Mouse (Mus musculus) myocyte (in vitro differentiated cells): ENCODE measurements at regions not wholly inside any gene's neighbourhood (a gene's known extent, or its start where the extent isn't known, plus 50 kb on each side); places are given as distances from the start of the nearest gene placed in this dataset.

ENCODE experiments used
- H3K27me3 ChIP-seq: one replicate; pipeline ENCODE4 v1.6.1; 2011; ENCODE audit not compliant: control insufficient read depth, insufficient read depth, insufficient read length
- H3K36me3 ChIP-seq: one replicate; pipeline ENCODE4 v1.6.1; 2011; ENCODE audit not compliant: control insufficient read depth, insufficient read depth
- H3K4me2 ChIP-seq: one replicate; pipeline ENCODE4 v1.6.1; 2011; ENCODE audit warnings: low read depth, control low read depth
- H3K4me3 ChIP-seq: one replicate; pipeline ENCODE4 v1.5.1; 2011; ENCODE audit warnings: mild to moderate bottlenecking, control low read depth, moderate library complexity
- H3K79me2 ChIP-seq: one replicate; pipeline ENCODE4 v1.6.1; 2011; ENCODE audit not compliant: control insufficient read depth, insufficient read depth
- H3ac ChIP-seq: one replicate; pipeline ENCODE4 v1.6.1; 2011; ENCODE audit not compliant: control insufficient read depth, insufficient read length
- CEBPB ChIP-seq: IDR thresholded peaks from 2 replicates; pipeline ENCODE4 v1.6.1; 2011; ENCODE audit warnings: mild to moderate bottlenecking, moderate library complexity; ENCODE audit not compliant: poor library complexity, insufficient read depth, severe bottlenecking
- E2F4 ChIP-seq: IDR thresholded peaks from one replicate; pipeline ENCODE4 v1.6.1; 2011; ENCODE audit warnings: mild to moderate bottlenecking, control low read depth, moderate library complexity; ENCODE audit not compliant: insufficient read depth
- MAX ChIP-seq: IDR thresholded peaks from one replicate; pipeline ENCODE4 v1.6.1; 2011; ENCODE audit warnings: low read depth, mild to moderate bottlenecking, control low read depth
- MYOD1 ChIP-seq, 3 experiments: IDR thresholded peaks; one replicate each; pipeline ENCODE4 v1.6.1; 2011; ENCODE audit warnings: control low read depth in 2 of 3, low read depth in 2 of 3, mild to moderate bottlenecking in 2 of 3, moderate library complexity in 1 of 3; ENCODE audit not compliant: insufficient read length in 2 of 3, control insufficient read depth in 1 of 3
- MYOG ChIP-seq, 3 experiments: IDR thresholded peaks; one replicate each; pipeline ENCODE4 v1.6.1; 2011; ENCODE audit warnings: control low read depth in 2 of 3, low read depth in 2 of 3, mild to moderate bottlenecking in 2 of 3; ENCODE audit not compliant: insufficient read length in 2 of 3, control insufficient read depth in 1 of 3, insufficient read depth in 1 of 3
- POLR2A ChIP-seq: IDR thresholded peaks from one replicate; pipeline ENCODE4 v1.6.1; 2011; ENCODE audit warnings: low read depth, mild to moderate bottlenecking, control low read depth, moderate library complexity; ENCODE audit not compliant: insufficient read length
- POLR2AphosphoS2 ChIP-seq: IDR thresholded peaks from one replicate; pipeline ENCODE4 v1.6.1; 2011; ENCODE audit warnings: low read depth, control low read depth; ENCODE audit not compliant: insufficient read length
- REST ChIP-seq: IDR thresholded peaks from one replicate; pipeline ENCODE4 v1.6.1; 2011; ENCODE audit warnings: mild to moderate bottlenecking, control low read depth, moderate library complexity; ENCODE audit not compliant: insufficient read depth, insufficient read length
- SRF ChIP-seq: IDR thresholded peaks from one replicate; pipeline ENCODE4 v1.6.1; 2011; ENCODE audit warnings: low read depth; ENCODE audit not compliant: control insufficient read depth, insufficient read length
- TCF12 ChIP-seq: IDR thresholded peaks from one replicate; pipeline ENCODE4 v1.6.1; 2011; ENCODE audit warnings: mild to moderate bottlenecking, control low read depth; ENCODE audit not compliant: poor library complexity, insufficient read depth, severe bottlenecking
- TCF3 ChIP-seq: IDR thresholded peaks from one replicate; pipeline ENCODE4 v1.6.1; 2011; ENCODE audit warnings: low read depth, control low read depth; ENCODE audit not compliant: insufficient read length
- USF1 ChIP-seq: IDR thresholded peaks from one replicate; pipeline ENCODE4 v1.6.1; 2011; ENCODE audit warnings: low read depth, mild to moderate bottlenecking, control low read depth, moderate library complexity

GRCm38 (mm10) chr13:107664197-107664596, 380.0 kb upstream of the Smim15 start:
- no peak for TF ChIP-seq MAX
- no peak for TF ChIP-seq POLR2A
- no peak for TF ChIP-seq E2F4
- no peak for TF ChIP-seq TCF12
- TF ChIP-seq MYOD1 (IDR thresholded peaks at IDR 0.05; ENCODE audit: control insufficient read depth in 1 of 3, insufficient read length in 2 of 3, low read depth in 2 of 3) = no peak
- TF ChIP-seq TCF3 = no peak
- no peak for TF ChIP-seq MYOG (IDR thresholded peaks at IDR 0.05; ENCODE audit: control insufficient read depth in 1 of 3, insufficient read depth in 1 of 3, insufficient read length in 2 of 3, low read depth in 2 of 3)
- no peaks in the 10 kb centered on the region for H3K27me3 ChIP-seq
- H3K4me3 ChIP-seq = no peak overlapping the region
- no peaks in the 10 kb centered on the region for H3K79me2 ChIP-seq
- H3K4me2 ChIP-seq = no peak overlapping the region
- no peak overlapping the region for H3ac ChIP-seq
- no peaks in the 10 kb centered on the region for H3K36me3 ChIP-seq

- no peak for TF ChIP-seq E2F4
- TF ChIP-seq POLR2AphosphoS2 = no peak
- TF ChIP-seq TCF12 = no peak
- no peak for TF ChIP-seq TCF3
- no peak for TF ChIP-seq SRF
- no peak for TF ChIP-seq REST
- no peak for TF ChIP-seq CEBPB
- no peak for TF ChIP-seq USF1
- no peak for TF ChIP-seq MAX
- no peak for TF ChIP-seq MYOD1 (IDR thresholded peaks at IDR 0.05; ENCODE audit: control insufficient read depth in 1 of 3, insufficient read length in 2 of 3, low read depth in 2 of 3)
- TF ChIP-seq MYOG (IDR thresholded peaks at IDR 0.05; ENCODE audit: control insufficient read depth in 1 of 3, insufficient read depth in 1 of 3, insufficient read length in 2 of 3, low read depth in 2 of 3) = no peak
- TF ChIP-seq POLR2A = no peak
- Histone ChIP-seq H3K79me2 (no peaks in the 10 kb centered on the region), H3ac (no peak overlapping the region), H3K36me3 (no peaks in the 10 kb centered on the region), H3K4me2 (no peak overlapping the region), H3K27me3 (no peaks in the 10 kb centered on the region), H3K4me3 (no peak overlapping the region)
Observed at GRCm38 (mm10) chr13:107663745-107664144, 380.5 kb upstream of the Smim15 start.

- Histone ChIP-seq H3K4me2 (no peak overlapping the region), H3K79me2 (no peaks in the 10 kb centered on the region), H3ac (no peak overlapping the region), H3K27me3 (no peaks in the 10 kb centered on the region), H3K36me3 (no peaks in the 10 kb centered on the region), H3K4me3 (no peak overlapping the region)
- TF ChIP-seq CEBPB (no peak), POLR2A (no peak), TCF3 (no peak), POLR2AphosphoS2 (no peak), MYOG (IDR thresholded peaks at IDR 0.05; ENCODE audit: control insufficient read depth in 1 of 3, insufficient read depth in 1 of 3, insufficient read length in 2 of 3, low read depth in 2 of 3) (no peak), MAX (no peak), REST (no peak), E2F4 (no peak), SRF (no peak), MYOD1 (IDR thresholded peaks at IDR 0.05; ENCODE audit: control insufficient read depth in 1 of 3, insufficient read length in 2 of 3, low read depth in 2 of 3) (no peak), USF1 (no peak), TCF12 (no peak)
Observed at GRCm38 (mm10) chr13:107661414-107661813, 382.8 kb upstream of the Smim15 start.

GRCm38 (mm10) chr13:107645865-107646645, 398.2 kb upstream of the Smim15 start:
- H3K79me2 ChIP-seq = no peaks in the 10 kb centered on the region
- no peak overlapping the region for H3K4me2 ChIP-seq
- no peak overlapping the region for H3ac ChIP-seq
- H3K36me3 ChIP-seq = no peaks in the 10 kb centered on the region
- no peaks in the 10 kb centered on the region for H3K27me3 ChIP-seq
- H3K4me3 ChIP-seq = no peak overlapping the region
- no peak for TF ChIP-seq SRF
- no peak for TF ChIP-seq E2F4
- no peak for TF ChIP-seq REST
- no peak for TF ChIP-seq MAX
- TF ChIP-seq MYOG (IDR thresholded peaks at IDR 0.05; ENCODE audit: control insufficient read depth in 1 of 3, insufficient read depth in 1 of 3, insufficient read length in 2 of 3, low read depth in 2 of 3) = no peak
- TF ChIP-seq MYOD1 (IDR thresholded peaks at IDR 0.05; ENCODE audit: control insufficient read depth in 1 of 3, insufficient read length in 2 of 3, low read depth in 2 of 3) = no peak
- no peak for TF ChIP-seq TCF3
- TF ChIP-seq CEBPB = no peak
- TF ChIP-seq POLR2A = no peak
- no peak for TF ChIP-seq USF1
- TF ChIP-seq POLR2AphosphoS2 = no peak
- no peak for TF ChIP-seq TCF12
